Mouse (Mus musculus) ES-E14 (cell line): ENCODE measurements at regions not wholly inside any gene's neighbourhood (a gene's known extent, or its start where the extent isn't known, plus 50 kb on each side); places are given as distances from the start of the nearest gene placed in this dataset.

ENCODE experiments used
- CHD2 ChIP-seq: IDR thresholded peaks from 2 replicates; pipeline ENCODE4 v1.6.1; 2014; ENCODE audit warnings: mild to moderate bottlenecking, low read depth, low read length, inconsistent platforms
- HCFC1 ChIP-seq: IDR thresholded peaks from 2 replicates; pipeline ENCODE4 v1.6.1; 2012; ENCODE audit warnings: low read length, inconsistent platforms, borderline replicate concordance; ENCODE audit not compliant: insufficient read depth
- MAFK ChIP-seq: IDR thresholded peaks from 2 replicates; pipeline ENCODE4 v1.6.1; 2014; ENCODE audit warnings: mild to moderate bottlenecking, low read depth, low read length, inconsistent platforms; ENCODE audit not compliant: insufficient read depth

DNA sequence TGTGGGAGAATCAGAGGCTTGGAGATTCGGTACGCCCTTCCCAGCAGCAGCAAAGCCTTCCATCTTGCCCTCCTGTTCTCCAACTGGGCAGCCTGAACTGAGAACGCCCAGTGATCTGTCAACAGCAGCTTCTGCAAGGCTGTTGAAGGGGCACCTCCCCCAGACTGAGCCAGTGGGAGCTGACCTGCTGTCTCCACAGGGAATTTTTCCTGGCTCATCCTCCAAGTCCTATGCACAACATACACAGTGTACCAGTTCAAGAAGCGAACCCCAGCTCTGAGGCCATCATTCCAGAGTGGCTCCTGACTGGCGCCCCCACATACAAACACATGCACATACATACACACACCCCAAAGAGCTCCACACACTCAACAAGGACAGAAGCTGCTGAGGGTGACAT is 126.0 kb upstream of the Far2 start:
- TF ChIP-seq MAFK, result no peak
- no peak for TF ChIP-seq HCFC1
- TF ChIP-seq CHD2, result no peak
